Mouse (Mus musculus) embryonic facial prominence, embryonic 14.5 days (tissue): ENCODE measurements around the gene Tmem214. TPM values are rescaled to one million over a fixed set of nuclear protein-coding genes. Genes with fewer than 3 reads are reported as not detected.

Source experiments
- ATAC-seq: fragments of 200-750 bp; cut with Nextera tagmentation; 2 replicates; pipeline ENCODE4 v1.8.0; 2017; ENCODE audit warnings: low read depth, moderate number of reproducible peaks, moderate TSS enrichment
- DNase-seq: peaks from one replicate; pipeline ENCODE4 v3.0.0-alpha.2; 2015; ENCODE audit warnings: low spot score
- H3K27ac ChIP-seq: fragments of 300-500 bp; sonication (generic); replicated peaks from 2 replicates; pipeline ENCODE4 v1.5.1; 2014; ENCODE audit warnings: low read depth, mild to moderate bottlenecking, low read length, moderate library complexity
- H3K27me3 ChIP-seq: fragments of 300-500 bp; sonication (generic); replicated peaks from 2 replicates; pipeline ENCODE4 v1.6.1; 2014; ENCODE audit warnings: low read length; ENCODE audit not compliant: control insufficient read depth, insufficient read depth
- H3K36me3 ChIP-seq: fragments of 300-500 bp; sonication (generic); 2 replicates; pipeline ENCODE4 v1.6.1; 2014; ENCODE audit warnings: low read length, mixed read lengths; ENCODE audit not compliant: control insufficient read depth, insufficient read depth
- H3K4me1 ChIP-seq: fragments of 300-500 bp; sonication (generic); 2 replicates; pipeline ENCODE4 v1.6.1; 2014; ENCODE audit warnings: antibody characterized with exemption, low read length; ENCODE audit not compliant: control insufficient read depth, insufficient read depth
- H3K4me2 ChIP-seq: fragments of 300-500 bp; sonication (generic); 2 replicates; pipeline ENCODE4 v1.6.1; 2014; ENCODE audit warnings: low read depth, mild to moderate bottlenecking, low read length, moderate library complexity, mixed read lengths
- H3K4me3 ChIP-seq: fragments of 300-500 bp; sonication (generic); 2 replicates; pipeline ENCODE4 v1.5.1; 2014; ENCODE audit warnings: low read depth, mild to moderate bottlenecking, low read length
- H3K9ac ChIP-seq: fragments of 300-500 bp; sonication (generic); 2 replicates; pipeline ENCODE4 v1.6.1; 2014; ENCODE audit warnings: low read depth, mild to moderate bottlenecking, low read length, moderate library complexity, mixed read lengths
- H3K9me3 ChIP-seq: fragments of 300-500 bp; sonication (generic); 2 replicates; pipeline ENCODE4 v1.6.1; 2016; ENCODE audit warnings: low read length; ENCODE audit not compliant: control insufficient read depth
- WGBS: fragments of 180-500 bp; shearing (Covaris S2); extraction: QIAGEN DNeasy Blood & Tissue Kit; methylation state at CpG from one replicate; pipeline ENCODE4 v1.1.7; 2014; 5-methylcytosine and 5-hydroxymethylcytosine counted together
- polyA plus RNA-seq: library from polyadenylated mRNA; unstranded; fragments of >200 nt; fragmentation: Nextera tagmentation; extraction: Ambion mirVana; gene quantifications from 2 replicates; pipeline ENCODE4 v1.2.1, GENCODE M21; 2014

The Tmem214 gene
- polyA plus RNA-seq, 1 experiment from 2014 or later = 77.1 TPM

GRCm38 (mm10) chr5:30901860-30902259 lies 34.0 kb downstream of the Tmem214 start:
- peaks cover 78% of the 10 kb centered on the region for H3K36me3 ChIP-seq
- 91% methylated on average over 5 of the region's 5 CpGs for WGBS
- no peak for DNase-seq

GRCm38 (mm10) chr5:30907413-30908059 lies 39.7 kb downstream of the Tmem214 start, which contains the start of gene Ost4:
Ost4 (minus strand) TSS chr5:30907788.
- Histone ChIP-seq H3K36me3 (peaks cover 33% of the 10 kb centered on the region), H3K4me3 (peak within 1 kb of the TSS; percentile 66), H3K4me1 (peaks cover 50% of the 10 kb centered on the region), H3K27me3 (no peaks in the 10 kb centered on the region), H3K27ac (peak within 1 kb of the TSS; percentile 97), H3K9ac (peak within 1 kb of the TSS; percentile 81), H3K4me2 (peak within 1 kb of the TSS; percentile 96), H3K9me3 (no peaks in the 10 kb centered on the region)
- WGBS = under 1% methylated on average over 42 of the region's 58 CpGs
- ATAC-seq = peak; percentile 96
- peak; percentile 98 for DNase-seq

More at GRCm38 (mm10) chr5:30901860-30902259, 34.0 kb downstream of the Tmem214 start:
- Histone ChIP-seq H3K9me3 (no peaks in the 10 kb centered on the region), H3K27ac (no peak overlapping the region), H3K27me3 (no peaks in the 10 kb centered on the region), H3K4me3 (no peak overlapping the region), H3K4me1 (peaks cover 6% of the 10 kb centered on the region; the same call in 1 of the 2 replicates), H3K9ac (no peak overlapping the region), H3K4me2 (no peak overlapping the region)
- ATAC-seq = no peak

- Histone ChIP-seq H3K4me1 (peaks cover 55% of the 10 kb centered on the region), H3K36me3 (peaks cover 25% of the 10 kb centered on the region), H3K4me2 (peak overlapping the region; percentile 96), H3K27ac (peak overlapping the region; percentile 97), H3K27me3 (no peaks in the 10 kb centered on the region), H3K9ac (peak overlapping the region; percentile 81), H3K9me3 (no peaks in the 10 kb centered on the region), H3K4me3 (peak overlapping the region; percentile 66)
- DNase-seq (peak; percentile 86), ATAC-seq (peak; percentile 48)
- 25% methylated on average over 13 of the region's 13 CpGs for WGBS
Measured at GRCm38 (mm10) chr5:30908426-30909299, 40.9 kb downstream of the Tmem214 start.

GRCm38 (mm10) chr5:30909300-30909659 lies 41.5 kb downstream of the Tmem214 start:
- H3K4me1 ChIP-seq = peaks cover 55% of the 10 kb centered on the region
- H3K36me3 ChIP-seq = peaks cover 19% of the 10 kb centered on the region
- H3K9me3 ChIP-seq = no peaks in the 10 kb centered on the region
- H3K27me3 ChIP-seq = no peaks in the 10 kb centered on the region
- no peak for DNase-seq
- peak overlapping the region; percentile 96 for H3K4me2 ChIP-seq
- peak overlapping the region; percentile 97 for H3K27ac ChIP-seq
- H3K4me3 ChIP-seq = no peak overlapping the region
- no peak for ATAC-seq
- 25% methylated on average over 7 of the region's 7 CpGs for WGBS
- H3K9ac ChIP-seq = no peak overlapping the region

GRCm38 (mm10) chr5:30909863-30910262 lies 42.1 kb downstream of the Tmem214 start:
- H3K36me3 ChIP-seq = peaks cover 13% of the 10 kb centered on the region
- no peak for DNase-seq
- H3K9me3 ChIP-seq = no peaks in the 10 kb centered on the region
- H3K9ac ChIP-seq = no peak overlapping the region
- H3K4me3 ChIP-seq = no peak overlapping the region
- H3K4me1 ChIP-seq = peaks cover 55% of the 10 kb centered on the region
- ATAC-seq = no peak
- WGBS = 73% methylated on average over 7 of the region's 7 CpGs
- H3K27me3 ChIP-seq = no peaks in the 10 kb centered on the region
- H3K27ac ChIP-seq = peak overlapping the region; percentile 97
- H3K4me2 ChIP-seq = no peak overlapping the region

- no peak overlapping the region for H3K9ac ChIP-seq
- H3K4me2 ChIP-seq = no peak overlapping the region
- H3K9me3 ChIP-seq = no peaks in the 10 kb centered on the region
- no peak overlapping the region for H3K4me3 ChIP-seq
- H3K4me1 ChIP-seq = peaks cover 55% of the 10 kb centered on the region
- DNase-seq (no peak), ATAC-seq (no peak)
- no peaks in the 10 kb centered on the region for H3K27me3 ChIP-seq
- H3K36me3 ChIP-seq = peaks cover 7% of the 10 kb centered on the region
- H3K27ac ChIP-seq = peak overlapping the region; percentile 97
Measured at GRCm38 (mm10) chr5:30910481-30910880, 42.7 kb downstream of the Tmem214 start.

GRCm38 (mm10) chr5:30912156-30912555 lies 44.3 kb downstream of the Tmem214 start:
- 27% methylated on average over 5 of the region's 5 CpGs for WGBS
- H3K27me3 ChIP-seq = no peaks in the 10 kb centered on the region
- peak overlapping the region; percentile 83; the same call in 1 of the 2 replicates for H3K4me2 ChIP-seq
- no peak overlapping the region for H3K4me3 ChIP-seq
- 0 out of 2 replicates have a peak overlapping the region, but pooled peaks have one; percentile 73 for H3K9ac ChIP-seq
- peaks cover 4% of the 10 kb centered on the region for H3K36me3 ChIP-seq
- no peaks in the 10 kb centered on the region for H3K9me3 ChIP-seq
- ATAC-seq (no peak), DNase-seq (no peak)
- H3K27ac ChIP-seq = peak overlapping the region; percentile 97
- peaks cover 55% of the 10 kb centered on the region for H3K4me1 ChIP-seq

- H3K9me3 ChIP-seq = no peaks in the 10 kb centered on the region
- peak within 1 kb of the TSS; percentile 58 for H3K4me3 ChIP-seq
- peaks cover 15% of the 10 kb centered on the region for H3K36me3 ChIP-seq
- H3K27ac ChIP-seq = peak within 1 kb of the TSS; percentile 97
- peak; percentile 95 for DNase-seq
- peak; percentile 64 for ATAC-seq
- H3K4me2 ChIP-seq = peak within 1 kb of the TSS; percentile 83
- peak within 1 kb of the TSS; percentile 73 for H3K9ac ChIP-seq
- H3K4me1 ChIP-seq = peaks cover 51% of the 10 kb centered on the region
- WGBS = 8% methylated on average over 13 of the region's 13 CpGs
- H3K27me3 ChIP-seq = no peaks in the 10 kb centered on the region
Measured at GRCm38 (mm10) chr5:30913060-30913841, 45.4 kb downstream of the Tmem214 start, which contains the start of gene Emilin1. Emilin1 (plus strand) TSS chr5:30913402.
